Mouse (Mus musculus): ENCODE measurements around the gene Pde8b. TPM values are rescaled to one million over a fixed set of nuclear protein-coding genes. Genes with fewer than 3 reads are reported as not detected.

Pde8b gene
- polyA plus RNA-seq, 1 experiment = 7.4 TPM

- WGBS = 41% methylated on average over 4 of the region's 4 CpGs
- no peak for DNase-seq (ENCODE audit: low read depth, low spot score)
These were observed 211.9 kb downstream of the Pde8b start for GRCm38 (mm10) chr13:95038200-95038599.

- WGBS = 91% methylated on average over 2 of the region's 2 CpGs
- DNase-seq (ENCODE audit: low read depth, low spot score) = no peak
These were observed 215.4 kb downstream of the Pde8b start for GRCm38 (mm10) chr13:95034715-95035114.

GRCm38 (mm10) chr13:95034094-95034493, 216.0 kb downstream of the Pde8b start:
- 80% methylated on average over 9 of the region's 9 CpGs for WGBS

GRCm38 (mm10) chr13:95032973-95033372, 217.2 kb downstream of the Pde8b start:
- DNase-seq (ENCODE audit: low read depth, low spot score) = peak; percentile 50
- WGBS = 49% methylated on average over 6 of the region's 6 CpGs

More at GRCm38 (mm10) chr13:95034094-95034493, 216.0 kb downstream of the Pde8b start:
- no peak for DNase-seq (ENCODE audit: low read depth, low spot score)

- peak; percentile 25 for DNase-seq (ENCODE audit: low read depth, low spot score)
- 26% methylated on average over 17 of the region's 17 CpGs for WGBS
These were observed 217.9 kb downstream of the Pde8b start for GRCm38 (mm10) chr13:95032127-95032831.

GRCm38 (mm10) chr13:95030828-95031227, 219.3 kb downstream of the Pde8b start:
- WGBS = 95% methylated on average over 6 of the region's 6 CpGs
- DNase-seq (ENCODE audit: low read depth, low spot score) = no peak

GRCm38 (mm10) chr13:95020216-95020615, 229.9 kb downstream of the Pde8b start:
- WGBS = 91% methylated on average over 6 of the region's 6 CpGs
- no peak for DNase-seq (ENCODE audit: low read depth, low spot score)

- DNase-seq (ENCODE audit: low read depth, low spot score) = no peak
- WGBS = 57% methylated on average over 6 of the region's 6 CpGs
These were observed 230.8 kb downstream of the Pde8b start for GRCm38 (mm10) chr13:95019345-95019744.

- peak; percentile 48 for DNase-seq (ENCODE audit: low read depth, low spot score)
- 5% methylated on average over 9 of the region's 9 CpGs for WGBS
These were observed 232.2 kb downstream of the Pde8b start for GRCm38 (mm10) chr13:95017916-95018315.

GRCm38 (mm10) chr13:95017278-95017677, 232.9 kb downstream of the Pde8b start:
- WGBS = 84% methylated on average over 6 of the region's 6 CpGs

GRCm38 (mm10) chr13:95011546-95012257, 238.4 kb downstream of the Pde8b start:
- 91% methylated on average over 7 of the region's 7 CpGs for WGBS
- DNase-seq (ENCODE audit: low read depth, low spot score) = no peak

More at GRCm38 (mm10) chr13:95017278-95017677, 232.9 kb downstream of the Pde8b start:
- DNase-seq (ENCODE audit: low read depth, low spot score) = no peak

- DNase-seq (ENCODE audit: low read depth, low spot score) = no peak
- 91% methylated on average over 7 of the region's 7 CpGs for WGBS
These were observed 240.9 kb downstream of the Pde8b start for GRCm38 (mm10) chr13:95009261-95009660.

- DNase-seq (ENCODE audit: low read depth, low spot score) = no peak
- 82% methylated on average over 8 of the region's 8 CpGs for WGBS
These were observed 242.9 kb downstream of the Pde8b start for GRCm38 (mm10) chr13:95007281-95007680.

GRCm38 (mm10) chr13:94990516-94990915, 259.6 kb downstream of the Pde8b start:
- 33% methylated on average over 5 of the region's 5 CpGs for WGBS
- DNase-seq (ENCODE audit: low read depth, low spot score) = peak; percentile 38

- 63% methylated on average over 7 of the region's 7 CpGs for WGBS
- DNase-seq (ENCODE audit: low read depth, low spot score) = no peak
These were observed 271.1 kb downstream of the Pde8b start for GRCm38 (mm10) chr13:94979081-94979480.

GRCm38 (mm10) chr13:94976219-94977186, 273.6 kb downstream of the Pde8b start, which contains the start of gene Wdr41:
Gene Wdr41, plus strand, starts transcription at chr13:94976344.
- under 1% methylated on average over 67 of the region's 68 CpGs for WGBS

GRCm38 (mm10) chr13:94975828-94976218, 274.3 kb downstream of the Pde8b start:
- no peak for DNase-seq (ENCODE audit: low read depth, low spot score)
- 7% methylated on average over 9 of the region's 9 CpGs for WGBS

More at GRCm38 (mm10) chr13:94976219-94977186, 273.6 kb downstream of the Pde8b start, which contains the start of gene Wdr41:
- peak; percentile 73 for DNase-seq (ENCODE audit: low read depth, low spot score)

Measured in large intestine, adult 2 months (tissue).